Mouse (Mus musculus): ENCODE results near the gene Prkar1b. TPM values are rescaled to one million over a fixed set of nuclear protein-coding genes. Genes with fewer than 3 reads are reported as not detected.
A peak's percentile ranks its signal among the peaks of the same experiment; 100 is the strongest.

Gene Prkar1b
- polyA plus RNA-seq, 1 experiment = 18.8 TPM

- no peak for DNase-seq
- TF ChIP-seq CTCF (IDR thresholded peaks at IDR 0.05; ENCODE audit: insufficient read depth, low read length) (no peak), POLR2A (IDR thresholded peaks at IDR 0.05; ENCODE audit: borderline replicate concordance, extremely low read depth, low read depth, low read length) (no peak)
- 56% methylated on average over 4 of the region's 4 CpGs for WGBS
- Histone ChIP-seq H3K4me1 (ENCODE audit: control insufficient read depth, insufficient read depth, low read length) (no peaks in the 10 kb centered on the region; the same call in 1 of the 2 replicates), H3K4me3 (replicated peaks; ENCODE audit: extremely low read depth, low read depth, low read length) (no peak overlapping the region)
Observed at GRCm38 (mm10) chr5:139093534-139093933, 56.3 kb downstream of the Prkar1b start.

DNA sequence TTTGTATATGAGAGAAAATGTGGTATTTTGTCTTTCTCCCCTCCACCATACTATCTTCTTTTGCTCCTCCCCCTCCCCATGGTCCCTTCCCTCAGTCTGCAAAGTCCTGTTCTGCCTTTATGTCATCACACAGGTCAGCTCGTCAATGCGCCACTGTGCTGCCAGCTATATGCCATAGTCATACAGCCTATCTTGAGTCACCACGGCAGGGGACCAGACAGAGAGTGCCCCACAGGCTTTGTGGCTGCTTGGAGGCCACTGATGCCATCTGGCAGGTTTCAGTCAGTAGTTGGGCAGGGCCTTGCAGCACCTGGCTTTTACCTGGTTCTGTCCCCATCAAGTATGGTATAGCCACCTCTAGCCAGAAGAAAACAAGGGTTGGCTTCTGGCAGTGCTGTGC, 58.1 kb downstream of the Prkar1b start:
- Histone ChIP-seq H3K4me3 (replicated peaks; ENCODE audit: extremely low read depth, low read depth, low read length) (no peak overlapping the region), H3K4me1 (ENCODE audit: control insufficient read depth, insufficient read depth, low read length) (no peaks in the 10 kb centered on the region; the same call in 1 of the 2 replicates)
- TF ChIP-seq CTCF (IDR thresholded peaks at IDR 0.05; ENCODE audit: insufficient read depth, low read length) = no peak
- TF ChIP-seq POLR2A (IDR thresholded peaks at IDR 0.05; ENCODE audit: borderline replicate concordance, extremely low read depth, low read depth, low read length) = no peak
- DNase-seq = no peak
- 87% methylated on average over 3 of the region's 3 CpGs for WGBS

DNA sequence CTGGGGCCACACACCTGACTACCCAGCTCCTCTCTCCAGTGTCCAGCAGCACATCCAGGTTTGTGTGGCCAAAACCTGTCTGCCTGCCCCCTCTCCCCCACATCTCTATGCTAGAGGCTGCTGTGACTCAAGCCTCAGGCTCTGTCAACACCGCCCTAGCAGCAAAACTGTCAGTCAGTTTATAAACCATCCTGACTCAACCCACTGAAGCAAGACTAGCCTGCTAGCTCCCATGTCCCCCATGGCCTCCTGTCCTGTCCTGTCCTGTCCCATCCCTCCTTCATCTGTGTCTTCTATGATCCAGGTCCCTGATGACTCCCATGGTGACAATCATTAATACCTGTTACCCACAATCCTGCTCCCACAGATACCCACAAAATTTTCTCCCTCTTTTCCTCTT, 59.6 kb downstream of the Prkar1b start:
- no peak for DNase-seq
- Histone ChIP-seq H3K4me3 (replicated peaks; ENCODE audit: extremely low read depth, low read depth, low read length) (no peak overlapping the region), H3K4me1 (ENCODE audit: control insufficient read depth, insufficient read depth, low read length) (no peaks in the 10 kb centered on the region; the same call in 1 of the 2 replicates)
- WGBS = 69% methylated on average over 1 of the region's 1 CpGs
- no peak for TF ChIP-seq CTCF (IDR thresholded peaks at IDR 0.05; ENCODE audit: insufficient read depth, low read length)
- TF ChIP-seq POLR2A (IDR thresholded peaks at IDR 0.05; ENCODE audit: borderline replicate concordance, extremely low read depth, low read depth, low read length) = no peak

DNA sequence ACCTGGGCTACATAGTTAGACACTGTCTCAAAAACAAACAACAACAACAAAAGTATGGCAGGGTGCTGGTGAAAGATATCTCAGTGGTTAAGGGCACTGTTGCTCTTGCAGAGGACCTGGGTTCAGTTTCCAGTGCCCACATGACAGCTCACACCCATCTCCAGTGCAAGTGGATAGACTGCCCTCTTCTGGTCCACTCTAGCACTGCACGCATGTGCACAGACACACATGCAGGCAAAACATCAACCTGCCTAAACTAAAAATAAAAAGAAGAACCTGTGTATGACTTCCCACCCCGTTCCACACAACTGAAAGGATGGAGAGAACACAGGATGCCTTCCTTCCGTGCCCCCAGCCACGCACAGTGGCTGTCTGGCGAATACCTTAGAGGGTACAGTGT, 61.6 kb downstream of the Prkar1b start:
- no peak for TF ChIP-seq POLR2A (IDR thresholded peaks at IDR 0.05; ENCODE audit: borderline replicate concordance, extremely low read depth, low read depth, low read length)
- peak; percentile 51; the same call in 1 of the 2 replicates for TF ChIP-seq CTCF (IDR thresholded peaks at IDR 0.05; ENCODE audit: insufficient read depth, low read length)
- peaks cover 3% of the 10 kb centered on the region; the same call in 1 of the 2 replicates for H3K4me1 ChIP-seq (ENCODE audit: control insufficient read depth, insufficient read depth, low read length)
- no peak for DNase-seq
- WGBS = 92% methylated on average over 5 of the region's 5 CpGs
- H3K4me3 ChIP-seq (replicated peaks; ENCODE audit: extremely low read depth, low read depth, low read length) = no peak overlapping the region

- DNase-seq = peak; percentile 34
- TF ChIP-seq CTCF (IDR thresholded peaks at IDR 0.05; ENCODE audit: insufficient read depth, low read length) = peak; percentile 71
- TF ChIP-seq POLR2A (IDR thresholded peaks at IDR 0.05; ENCODE audit: borderline replicate concordance, extremely low read depth, low read depth, low read length) = no peak
- no peak overlapping the region for H3K4me3 ChIP-seq (replicated peaks; ENCODE audit: extremely low read depth, low read depth, low read length)
- H3K4me1 ChIP-seq (ENCODE audit: control insufficient read depth, insufficient read depth, low read length) = peaks cover 7% of the 10 kb centered on the region; the same call in 1 of the 2 replicates
- 68% methylated on average over 7 of the region's 7 CpGs for WGBS
Observed at GRCm38 (mm10) chr5:139084831-139085519, 64.8 kb downstream of the Prkar1b start.

DNA sequence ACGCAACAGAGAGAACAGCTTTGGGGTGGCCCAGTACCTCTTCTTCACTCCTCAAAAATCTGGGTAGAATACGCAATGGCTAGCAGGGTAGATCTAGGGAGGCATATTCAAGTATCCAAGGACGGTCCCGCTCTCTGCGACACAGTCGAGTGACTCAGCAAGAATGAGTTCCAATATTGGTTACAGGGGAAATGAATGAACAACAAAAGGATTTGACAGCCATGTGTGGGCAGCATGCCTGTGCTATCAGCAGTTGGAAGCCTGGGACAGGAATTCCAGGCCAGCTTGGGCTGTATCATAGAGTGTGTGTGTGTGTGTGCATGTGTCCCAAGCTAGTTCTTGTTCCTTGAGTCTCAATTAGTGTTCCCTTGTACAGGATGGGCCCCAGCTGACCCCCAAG, 65.5 kb downstream of the Prkar1b start:
- Histone ChIP-seq H3K4me1 (ENCODE audit: control insufficient read depth, insufficient read depth, low read length) (peaks cover 7% of the 10 kb centered on the region; the same call in 1 of the 2 replicates), H3K4me3 (replicated peaks; ENCODE audit: extremely low read depth, low read depth, low read length) (no peak overlapping the region)
- 47% methylated on average over 6 of the region's 6 CpGs for WGBS
- TF ChIP-seq CTCF (IDR thresholded peaks at IDR 0.05; ENCODE audit: insufficient read depth, low read length) = no peak
- no peak for TF ChIP-seq POLR2A (IDR thresholded peaks at IDR 0.05; ENCODE audit: borderline replicate concordance, extremely low read depth, low read depth, low read length)
- DNase-seq = no peak

- no peak for DNase-seq
- 70% methylated on average over 4 of the region's 4 CpGs for WGBS
- TF ChIP-seq POLR2A (IDR thresholded peaks at IDR 0.05; ENCODE audit: borderline replicate concordance, extremely low read depth, low read depth, low read length) (no peak), CTCF (IDR thresholded peaks at IDR 0.05; ENCODE audit: insufficient read depth, low read length) (no peak)
Observed at GRCm38 (mm10) chr5:139083841-139084240, 66.0 kb downstream of the Prkar1b start.

GRCm38 (mm10) chr5:139081370-139081769, 68.4 kb downstream of the Prkar1b start:
- peaks cover 7% of the 10 kb centered on the region; the same call in 1 of the 2 replicates for H3K4me1 ChIP-seq (ENCODE audit: control insufficient read depth, insufficient read depth, low read length)
- no peak for DNase-seq
- WGBS = 24% methylated on average over 6 of the region's 6 CpGs
- no peak overlapping the region for H3K4me3 ChIP-seq (replicated peaks; ENCODE audit: extremely low read depth, low read depth, low read length)
- TF ChIP-seq POLR2A (IDR thresholded peaks at IDR 0.05; ENCODE audit: borderline replicate concordance, extremely low read depth, low read depth, low read length) (no peak), CTCF (IDR thresholded peaks at IDR 0.05; ENCODE audit: insufficient read depth, low read length) (no peak)

More at GRCm38 (mm10) chr5:139083841-139084240, 66.0 kb downstream of the Prkar1b start:
- Histone ChIP-seq H3K4me3 (replicated peaks; ENCODE audit: extremely low read depth, low read depth, low read length) (no peak overlapping the region), H3K4me1 (ENCODE audit: control insufficient read depth, insufficient read depth, low read length) (peaks cover 7% of the 10 kb centered on the region; the same call in 1 of the 2 replicates)

GRCm38 (mm10) chr5:139078156-139078462, 71.7 kb downstream of the Prkar1b start:
- peaks cover 4% of the 10 kb centered on the region; the same call in 1 of the 2 replicates for H3K4me1 ChIP-seq (ENCODE audit: control insufficient read depth, insufficient read depth, low read length)
- no peak overlapping the region for H3K4me3 ChIP-seq (replicated peaks; ENCODE audit: extremely low read depth, low read depth, low read length)
- 90% methylated on average over 4 of the region's 4 CpGs for WGBS
- no peak for DNase-seq
- TF ChIP-seq POLR2A (IDR thresholded peaks at IDR 0.05; ENCODE audit: borderline replicate concordance, extremely low read depth, low read depth, low read length) = no peak
- TF ChIP-seq CTCF (IDR thresholded peaks at IDR 0.05; ENCODE audit: insufficient read depth, low read length) = no peak
